Mouse (Mus musculus): ENCODE measurements around the gene Mogs.

Gene Mogs

DNA sequence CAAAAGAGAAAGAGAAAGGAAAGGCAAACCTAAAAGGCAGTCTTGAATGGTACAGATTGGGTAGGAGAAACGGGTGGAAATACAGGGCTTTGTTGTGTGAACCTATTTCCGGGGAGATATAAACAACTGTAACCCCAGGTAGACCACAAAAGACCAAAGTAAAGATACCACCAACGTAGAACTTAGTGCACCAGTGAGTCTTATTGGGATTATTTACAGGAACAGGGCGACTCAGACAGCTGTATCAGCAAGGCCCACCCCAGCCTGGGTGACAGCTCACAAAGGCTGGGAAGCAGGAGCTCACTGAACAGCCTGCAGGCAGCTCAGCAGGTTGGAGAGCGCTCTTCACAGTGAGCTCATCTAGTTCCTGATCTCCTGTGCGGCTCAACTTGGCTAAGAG is 19.3 kb upstream of the Mogs start:
- DNase-seq (ENCODE audit: low spot score in 2 of 2), result no peak

DNA sequence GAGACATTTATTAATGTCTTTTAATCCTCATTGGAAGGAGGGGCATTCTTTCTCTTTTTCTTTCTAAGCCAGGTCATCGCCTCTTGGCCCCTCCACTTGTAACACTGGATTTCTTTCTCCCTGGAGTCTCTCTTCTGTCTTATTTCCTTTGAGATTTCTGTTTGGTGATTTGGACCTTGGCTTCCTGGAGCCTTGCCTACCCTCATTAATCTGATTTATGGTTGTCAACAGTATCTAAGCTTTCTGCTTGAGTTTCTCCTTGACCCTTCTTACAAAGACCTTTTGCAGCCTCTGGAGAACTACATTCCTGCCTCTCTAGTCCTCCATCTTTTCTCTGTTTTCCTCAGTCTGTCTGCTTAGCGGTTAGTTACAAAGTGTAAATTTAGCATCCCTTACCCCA is 16.9 kb upstream of the Mogs start:
- DNase-seq (ENCODE audit: low spot score in 2 of 2), result no peak

DNA sequence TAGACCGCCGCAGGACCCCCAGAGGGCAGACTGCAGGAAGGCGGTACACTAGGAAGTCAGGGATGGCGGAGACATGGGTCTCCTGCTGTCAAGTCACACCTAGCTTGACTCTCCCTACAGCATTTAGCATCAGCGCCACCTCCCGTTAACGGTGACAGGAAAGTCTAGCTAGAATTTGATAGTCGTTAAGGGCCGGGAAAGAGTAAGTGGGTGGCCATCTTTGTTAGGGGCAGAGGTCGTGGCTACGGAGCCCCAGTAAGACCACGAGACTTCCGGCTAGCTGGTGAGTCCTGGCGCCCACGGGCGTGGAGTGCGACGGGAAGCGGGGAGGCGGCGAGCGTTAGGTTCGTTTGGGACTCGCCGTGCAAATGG is 14.0 kb upstream of the Mogs start, which contains the start of the genes Ccdc142 and Gm42688:
Gene Ccdc142, plus strand, starts transcription at position 286 of the 372 bp plus-strand sequence.
Gene Gm42688, plus strand, starts transcription at position 302 of the 372 bp plus-strand sequence.
- peak; percentile 84 to 87 for DNase-seq (ENCODE audit: low spot score in 2 of 2)

DNA sequence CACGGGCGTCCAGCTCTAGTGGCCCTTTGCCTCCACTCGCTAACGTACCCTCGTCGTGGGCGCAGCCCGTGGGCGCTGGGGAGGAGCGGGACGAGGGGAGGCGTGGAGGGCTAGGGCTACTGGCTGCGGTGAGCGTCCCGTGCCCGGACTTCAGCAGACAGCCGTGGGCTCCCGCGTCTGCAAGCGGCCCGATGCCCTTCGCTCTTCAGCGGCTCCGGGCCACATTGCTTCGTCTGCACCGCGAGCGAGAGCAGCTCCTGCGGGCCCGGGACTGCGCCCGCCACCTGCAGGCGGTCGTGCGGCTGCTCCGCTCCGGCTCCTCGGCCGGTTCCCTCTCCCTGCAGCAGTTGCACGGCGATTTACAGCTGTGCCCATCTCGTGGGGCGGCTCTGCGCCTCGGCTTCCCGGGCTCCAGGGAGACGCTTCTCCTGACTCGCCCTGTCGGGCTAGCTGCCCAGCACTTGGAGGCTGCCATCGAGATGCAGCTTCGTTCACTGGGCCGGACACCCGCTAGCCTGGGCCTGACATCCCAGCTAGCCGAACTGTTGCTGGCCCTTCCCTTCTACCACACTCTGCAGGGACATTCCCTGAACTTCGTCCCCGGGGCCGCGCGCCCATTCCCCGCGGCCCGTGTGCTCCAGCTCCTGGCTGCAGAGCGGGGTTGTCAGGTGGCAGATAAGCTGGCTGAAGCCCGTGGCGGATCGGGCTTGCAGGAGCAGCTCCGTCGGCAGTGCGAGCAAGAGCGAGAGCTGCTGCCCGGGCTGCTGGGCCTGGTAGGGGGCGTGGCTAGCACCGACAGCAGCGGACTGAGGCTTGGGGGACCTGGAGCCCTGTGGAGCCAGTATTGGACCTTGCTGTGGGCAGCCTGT is 13.4 kb upstream of the Mogs start:
- no peak for DNase-seq (ENCODE audit: low spot score in 2 of 2)

DNA sequence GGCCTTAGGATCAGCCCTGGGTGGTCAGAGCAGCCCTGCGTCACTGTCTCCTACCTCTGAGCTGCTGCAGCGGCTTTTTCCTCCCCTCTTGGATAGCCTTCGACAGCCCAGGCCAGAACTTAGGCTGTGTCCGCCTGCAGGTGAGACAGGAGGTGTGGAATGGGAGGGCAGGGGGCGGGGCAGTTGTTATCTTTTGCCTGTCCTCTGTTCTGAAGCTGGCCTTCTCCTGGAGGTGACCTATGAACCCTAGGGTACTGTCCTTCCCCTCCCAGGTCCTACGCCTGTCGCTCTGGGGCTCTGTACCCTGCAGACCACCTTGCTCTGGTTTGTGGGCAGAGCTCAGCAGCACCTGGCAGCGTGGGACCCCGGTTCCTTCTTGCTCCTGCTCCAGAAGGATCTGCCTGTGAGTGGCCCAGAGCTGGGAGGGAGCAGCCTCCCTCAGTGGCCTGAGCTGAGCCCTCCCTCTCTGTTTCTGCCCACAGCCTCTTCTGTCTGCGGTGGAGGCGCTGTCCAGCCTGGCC is 12.1 kb upstream of the Mogs start:
- no peak for DNase-seq (ENCODE audit: low spot score in 2 of 2)

DNA sequence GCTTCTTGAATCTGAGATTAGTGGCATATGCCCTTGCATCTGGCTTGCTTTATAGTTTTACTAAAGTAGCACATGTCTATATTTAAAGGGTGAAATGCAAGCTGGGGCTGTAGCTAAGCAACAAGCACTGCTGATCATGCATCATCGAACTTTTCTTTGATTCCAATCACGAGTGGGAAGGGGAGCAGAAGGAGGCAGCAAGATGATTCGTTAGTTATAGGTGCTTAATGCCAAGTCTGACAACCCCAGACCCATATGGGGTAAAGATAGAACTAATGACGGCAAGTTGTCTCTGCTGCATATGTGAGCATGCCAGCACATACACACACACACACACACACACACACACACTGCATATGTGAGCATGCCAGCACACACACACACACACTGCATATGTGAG is 11.1 kb upstream of the Mogs start:
- no peak for DNase-seq (ENCODE audit: low spot score in 2 of 2)

DNA sequence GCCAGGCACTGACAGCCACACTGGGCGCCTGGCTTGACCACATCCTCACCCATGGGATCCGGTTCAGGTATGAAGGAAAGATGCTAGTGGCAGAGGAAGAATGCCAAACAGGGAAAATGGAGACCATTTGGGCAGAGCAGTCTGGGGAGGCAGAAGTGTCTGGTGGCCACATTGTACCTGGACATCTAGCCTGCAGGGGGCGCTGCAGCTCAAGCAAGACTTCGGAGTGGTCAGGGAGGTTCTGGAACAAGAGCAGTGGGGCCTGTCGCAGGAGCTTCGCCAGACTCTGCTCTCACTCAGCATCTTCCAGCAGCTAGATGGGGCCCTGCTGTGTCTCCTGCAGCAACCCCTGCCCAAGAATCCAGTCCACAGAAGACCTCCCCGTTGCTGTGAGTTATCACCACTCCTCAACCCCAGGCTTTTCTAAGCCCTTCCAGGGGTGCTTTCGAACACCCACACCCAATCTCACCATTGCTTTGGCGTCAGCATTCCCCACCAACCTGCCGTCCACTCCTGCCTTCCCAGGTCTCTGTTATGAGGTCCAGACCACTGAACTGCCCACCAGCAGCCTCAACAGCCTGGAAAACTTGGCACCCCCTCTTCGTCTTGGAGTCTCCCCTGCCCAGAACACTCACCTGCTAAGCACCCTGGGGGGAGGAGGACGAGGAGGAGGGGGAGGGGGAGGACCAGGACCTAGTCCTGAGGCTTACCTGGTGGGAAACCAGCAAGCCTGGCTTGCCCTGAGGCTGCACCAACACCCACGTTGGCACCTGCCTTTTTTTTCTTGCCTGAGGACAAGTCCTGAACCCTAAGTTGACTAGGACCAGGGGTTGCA is 7.5 kb upstream of the Mogs start:
- DNase-seq (ENCODE audit: low spot score in 2 of 2), result no peak

DNA sequence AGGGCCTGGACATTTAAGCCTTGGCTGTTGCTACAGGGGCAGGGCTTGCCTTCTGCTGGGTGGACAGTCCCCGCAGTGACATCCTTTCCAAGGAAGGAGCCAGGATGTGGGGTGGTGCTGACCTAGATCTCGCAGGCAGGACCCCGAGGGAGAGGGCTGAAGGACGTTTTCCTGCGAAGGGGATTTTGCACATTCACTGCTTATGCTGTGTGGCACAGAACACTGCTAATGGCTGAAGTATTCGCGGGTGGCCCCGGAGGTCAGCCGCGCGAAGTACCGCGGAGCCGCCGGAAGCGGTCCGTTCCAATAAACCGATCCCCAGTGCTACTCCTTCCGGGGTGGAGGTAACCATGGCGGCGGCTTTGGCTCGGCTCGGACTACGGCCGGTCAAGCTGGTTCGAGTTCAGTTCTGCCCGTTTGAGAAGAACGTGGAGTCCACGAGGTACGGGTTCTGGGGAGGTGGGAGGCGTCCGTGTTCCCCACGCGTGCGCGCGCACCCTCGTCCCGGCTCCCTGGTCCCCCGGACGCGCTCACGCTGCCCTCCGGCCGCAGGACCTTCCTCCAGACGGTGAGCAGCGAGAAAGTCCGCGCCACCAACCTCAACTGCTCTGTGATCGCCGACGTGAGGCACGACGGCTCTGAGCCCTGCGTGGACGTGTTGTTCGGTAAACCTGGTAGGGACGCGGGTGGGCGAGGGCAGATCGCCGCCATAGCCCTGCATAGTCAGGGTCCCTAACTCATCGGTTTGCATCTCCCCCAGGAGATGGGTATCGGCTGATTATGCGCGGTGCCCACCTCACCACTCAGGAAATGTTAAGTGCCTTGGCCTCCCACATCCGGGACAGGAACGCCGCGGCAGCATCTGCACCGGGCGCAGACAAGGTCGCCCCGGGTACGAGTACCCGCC is 6.3 kb upstream of the Mogs start, which contains the start of gene Mrpl53:
Gene Mrpl53, plus strand, starts transcription at position 279 of the 907 bp plus-strand sequence.
- DNase-seq (ENCODE audit: low spot score in 2 of 2), result peak in 1 of 2 experiments; percentile 72

DNA sequence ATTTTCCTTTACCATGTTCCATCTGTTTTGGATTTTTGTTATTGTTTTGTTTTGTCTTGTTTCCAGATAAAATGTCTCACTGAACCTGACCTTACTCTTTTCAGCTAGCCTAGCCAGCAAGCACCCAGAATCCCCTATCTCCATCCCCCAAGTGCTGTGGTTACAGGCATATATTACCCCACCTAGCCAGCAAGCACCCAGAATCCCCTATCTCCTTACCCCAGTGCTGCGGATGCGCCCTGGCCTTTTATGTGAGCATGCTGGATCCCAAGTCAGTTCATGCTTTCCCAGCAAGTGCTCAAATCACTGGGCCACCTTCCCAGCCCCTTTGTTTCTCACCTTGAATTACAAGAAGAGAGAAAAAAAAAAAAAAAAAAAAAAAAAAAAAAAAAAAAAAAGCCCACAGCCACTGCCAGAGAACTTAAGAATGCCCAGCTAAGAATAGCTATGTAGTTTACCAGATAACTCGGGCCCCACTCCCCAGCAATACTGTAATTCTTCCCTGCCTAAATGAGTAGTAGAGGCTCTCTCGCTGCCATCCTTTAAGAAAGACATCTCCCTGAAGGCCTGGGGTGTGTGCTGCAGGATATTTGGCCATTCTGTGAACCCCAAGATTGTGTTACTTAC is 3.7 kb upstream of the Mogs start:
- DNase-seq (ENCODE audit: low spot score in 2 of 2), result no peak

DNA sequence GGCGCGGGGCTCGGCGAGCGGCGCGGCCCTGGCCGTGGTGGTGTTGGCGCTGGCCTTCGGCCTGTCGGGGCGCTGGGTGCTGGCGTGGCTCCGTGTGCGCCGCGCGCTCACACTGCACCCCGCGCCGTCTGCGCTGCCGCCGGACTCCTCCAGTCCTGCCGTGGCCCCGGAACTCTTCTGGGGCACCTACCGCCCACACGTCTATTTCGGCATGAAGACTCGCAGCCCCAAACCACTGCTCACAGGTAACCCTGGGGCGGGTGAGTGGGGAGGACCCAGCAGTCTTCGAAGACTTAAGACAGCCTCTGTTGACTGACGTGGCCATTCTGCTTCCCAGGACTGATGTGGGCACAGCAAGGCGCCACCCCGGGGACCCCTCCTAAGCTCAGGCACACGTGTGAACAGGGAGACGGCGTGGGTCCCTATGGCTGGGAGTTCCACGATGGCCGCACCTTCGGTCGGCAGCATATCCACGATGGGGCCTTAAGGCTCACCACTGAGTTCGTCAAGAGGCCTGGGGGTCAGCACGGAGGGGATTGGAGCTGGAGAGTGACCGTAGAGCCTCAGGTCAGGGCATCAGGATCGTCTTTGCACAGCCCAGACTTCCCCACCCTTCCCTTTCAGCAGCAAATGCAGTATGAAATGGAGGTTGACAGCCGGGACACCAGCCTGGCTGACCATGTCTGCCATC is 531 bp downstream of the Mogs start:
- DNase-seq (ENCODE audit: low spot score in 2 of 2), result no peak

DNA sequence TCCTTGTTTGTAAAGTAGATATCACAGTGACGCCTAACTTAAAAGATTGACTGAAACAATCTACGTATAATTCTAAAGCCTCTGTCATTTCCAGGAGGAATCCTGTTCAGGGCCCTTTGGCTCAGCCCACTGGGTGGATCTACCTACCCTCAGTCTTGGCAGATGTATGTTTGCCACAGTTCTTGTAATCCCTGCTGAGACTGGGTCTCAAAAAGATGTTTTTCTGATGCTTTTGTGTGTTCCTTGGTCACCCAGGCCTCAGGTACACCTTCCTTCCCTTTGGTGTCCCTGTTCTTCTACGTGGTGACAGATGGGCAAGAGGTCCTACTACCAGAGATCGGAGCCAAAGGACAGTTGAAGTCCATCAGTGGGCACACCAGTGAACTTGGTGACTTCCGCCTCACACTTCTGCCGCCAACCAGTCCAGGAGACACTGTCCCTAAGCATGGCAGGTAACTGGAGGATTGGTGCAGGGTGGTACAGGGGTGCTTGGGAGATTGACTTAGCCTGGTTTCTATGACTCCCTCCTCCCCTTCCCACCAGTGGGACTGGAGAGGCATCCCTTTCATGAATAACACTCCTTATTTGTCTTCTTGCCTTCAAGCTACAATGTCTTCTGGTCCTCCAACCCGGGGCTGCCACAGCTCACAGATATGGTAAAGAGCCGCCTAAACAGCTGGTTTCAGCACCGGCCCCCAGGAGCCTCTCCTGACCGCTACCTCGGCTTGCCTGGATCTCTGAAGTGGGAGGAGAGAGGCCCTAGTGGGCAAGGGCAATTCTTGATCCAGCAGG is 1.3 kb downstream of the Mogs start:
- DNase-seq (ENCODE audit: low spot score in 2 of 2), result no peak

DNA sequence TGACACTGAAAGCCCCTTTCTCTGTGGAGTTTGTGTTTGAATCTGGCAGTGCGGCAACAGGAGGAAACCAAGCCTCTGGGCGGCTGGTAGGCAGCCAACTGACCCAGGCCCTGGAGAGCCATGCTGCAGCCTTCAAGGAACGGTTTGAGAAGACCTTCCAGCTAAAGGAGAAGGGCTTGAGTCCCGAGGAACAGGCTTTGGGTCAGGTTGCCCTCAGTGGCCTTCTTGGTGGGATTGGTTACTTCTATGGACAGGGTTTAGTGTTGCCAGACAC is 1.8 kb downstream of the Mogs start:
- no peak for DNase-seq (ENCODE audit: low spot score in 2 of 2)

DNA sequence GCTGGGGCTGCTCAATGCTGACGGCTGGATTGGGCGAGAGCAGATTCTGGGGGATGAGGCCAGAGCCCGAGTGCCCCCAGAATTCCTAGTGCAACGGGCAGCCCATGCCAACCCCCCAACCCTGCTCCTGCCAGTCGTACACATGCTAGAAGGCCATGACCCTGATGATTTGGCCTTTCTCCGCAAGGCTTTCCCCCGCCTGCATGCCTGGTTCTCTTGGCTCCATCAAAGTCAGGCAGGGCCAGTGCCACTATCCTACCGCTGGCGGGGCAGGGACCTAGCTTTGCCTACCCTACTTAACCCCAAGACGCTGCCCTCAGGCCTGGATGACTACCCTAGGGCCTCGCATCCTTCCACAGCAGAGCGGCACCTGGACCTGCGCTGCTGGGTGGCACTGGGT is 2.3 kb downstream of the Mogs start:
- no peak for DNase-seq (ENCODE audit: low spot score in 2 of 2)

DNA sequence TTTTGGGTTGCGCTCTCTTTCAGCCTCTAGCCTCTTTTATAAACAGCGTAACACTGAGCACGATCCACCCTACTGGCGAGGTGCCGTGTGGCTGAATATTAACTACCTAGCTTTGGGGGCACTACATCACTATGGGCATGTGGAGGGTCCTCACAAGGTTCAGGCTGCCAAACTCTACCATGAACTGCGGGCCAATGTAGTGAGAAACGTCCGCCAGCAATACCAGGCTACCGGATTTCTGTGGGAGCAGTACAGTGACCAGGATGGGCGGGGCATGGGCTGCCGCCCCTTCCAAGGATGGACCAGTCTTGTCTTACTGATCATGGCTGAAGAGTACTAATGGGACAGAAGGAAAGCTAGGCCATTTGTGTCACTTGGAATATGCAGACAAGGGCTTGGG is 3.1 kb downstream of the Mogs start:
- no peak for DNase-seq (ENCODE audit: low spot score in 2 of 2)

DNA sequence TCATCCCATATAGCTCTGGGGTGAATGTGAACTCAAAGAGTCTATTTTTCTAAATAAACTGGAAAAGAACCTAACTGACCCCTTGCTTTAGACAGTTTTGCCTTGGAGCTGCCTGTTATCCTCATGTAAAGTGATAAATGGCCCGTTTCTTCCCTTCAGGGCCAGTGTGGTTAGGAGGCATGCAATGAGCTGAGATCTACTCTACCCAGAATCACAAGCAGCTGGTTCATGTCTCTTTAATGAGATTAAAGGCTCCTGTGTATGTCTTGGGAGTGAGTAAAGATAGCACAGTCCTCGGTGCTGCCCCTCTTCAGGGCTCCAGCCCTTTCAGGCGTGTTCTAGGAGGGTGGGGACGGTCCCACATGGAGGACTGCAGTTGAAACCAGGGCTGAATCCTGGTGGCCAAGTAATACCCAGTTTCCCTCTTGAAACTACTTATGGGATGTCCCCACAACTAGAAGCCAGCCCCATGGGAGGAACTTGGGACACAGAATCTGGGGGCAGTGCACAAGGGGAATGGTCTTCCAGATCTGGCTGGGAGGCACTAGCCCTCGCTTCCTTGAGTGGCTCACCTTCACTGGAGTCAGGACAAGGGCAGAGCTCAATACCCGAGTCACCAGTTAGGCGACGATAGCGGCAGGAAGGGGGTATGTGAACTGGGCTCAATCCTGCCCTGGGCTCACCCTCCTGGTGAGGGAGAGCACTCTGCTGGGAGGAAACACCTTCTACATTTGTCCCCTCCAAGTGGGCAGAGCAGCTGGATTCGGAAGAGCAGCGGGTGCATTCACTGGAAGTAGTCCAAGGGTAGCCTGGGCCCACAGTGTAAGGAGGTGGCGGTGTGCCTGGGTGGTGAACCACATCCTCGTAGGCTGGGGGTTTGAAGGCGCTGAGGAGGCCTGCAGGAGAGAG is 3.8 kb downstream of the Mogs start:
- DNase-seq (ENCODE audit: low spot score in 2 of 2), result no peak

DNA sequence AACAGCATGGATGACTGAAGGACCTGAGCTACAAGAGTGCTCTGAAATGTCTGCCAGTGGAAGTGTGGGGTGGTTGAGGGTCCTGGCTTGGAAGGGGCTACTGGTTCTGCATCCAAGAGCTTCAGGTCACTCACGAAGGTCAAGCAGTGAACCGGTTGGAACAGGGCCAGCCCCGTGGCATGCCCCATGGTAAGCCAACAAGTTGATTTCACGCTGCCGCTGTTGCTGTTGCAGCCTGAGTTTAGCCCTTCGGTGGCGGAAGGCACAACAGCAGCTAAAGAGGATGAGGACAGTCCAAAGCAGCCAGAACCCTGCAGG is 4.4 kb downstream of the Mogs start:
- DNase-seq (ENCODE audit: low spot score in 2 of 2), result no peak

DNA sequence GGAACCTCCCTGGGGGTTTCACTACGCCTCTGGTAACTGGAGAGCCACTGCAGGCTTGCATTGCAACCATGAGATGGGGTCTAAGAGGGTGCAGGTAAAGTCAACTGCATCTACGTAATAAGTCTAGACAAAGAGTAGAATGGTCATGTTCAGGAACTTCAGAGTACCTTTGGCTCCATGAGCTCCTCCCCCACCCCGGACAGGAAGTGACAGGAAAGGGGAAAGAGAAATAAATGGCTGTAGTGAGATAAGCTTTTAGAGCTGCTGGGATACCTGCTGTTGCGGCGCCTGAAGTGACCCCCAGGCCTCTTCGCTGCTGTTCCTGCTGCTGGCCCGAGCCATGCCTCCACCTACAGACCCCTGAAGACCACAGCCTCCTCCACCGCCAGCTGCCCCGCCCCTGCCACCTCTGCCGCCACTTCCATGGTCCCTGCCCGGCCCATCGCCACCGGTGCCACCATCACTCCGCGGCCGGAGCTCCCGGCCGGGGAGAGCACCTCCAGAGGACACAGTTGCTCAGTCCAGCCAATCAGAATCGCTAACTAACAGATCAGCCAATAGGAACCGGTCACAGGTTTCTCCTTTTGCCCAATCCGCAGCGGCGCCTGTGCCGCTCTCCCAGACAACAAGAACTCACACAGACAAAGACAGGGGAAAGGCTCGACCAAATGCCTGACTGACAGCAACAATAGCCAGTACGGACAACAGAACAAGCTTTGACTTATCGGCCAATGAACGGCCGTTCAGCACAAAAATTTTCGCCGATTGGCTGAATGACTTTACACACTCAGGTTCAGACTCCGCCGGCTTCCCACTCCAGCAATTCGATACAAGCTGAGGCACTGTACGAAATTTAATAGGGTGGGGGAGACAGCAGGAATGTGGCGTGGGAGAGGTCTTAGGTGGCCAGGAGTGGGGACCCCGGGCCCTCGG is 5.9 kb downstream of the Mogs start, which contains the start of gene Wbp1:
Gene Wbp1, minus strand, starts transcription at position 630 of the 933 bp plus-strand sequence.
- DNase-seq (ENCODE audit: low spot score in 2 of 2), result peak; percentile 94 to 98

Data from frontal cortex, postnatal 14 days (tissue).